Mouse (Mus musculus): ENCODE data around the gene Gnpnat1. TPM values are rescaled to one million over a fixed set of nuclear protein-coding genes. Genes with fewer than 3 reads are reported as not detected.
A peak's percentile ranks its signal among the peaks of the same experiment; 100 is the strongest.

Gene Gnpnat1
- polyA plus RNA-seq, 1 experiment = 1.9 TPM

GRCm38 (mm10) chr14:45432003-45432402, 27.3 kb upstream of the Gnpnat1 start:
- TF ChIP-seq CTCF (IDR thresholded peaks at IDR 0.05; ENCODE audit: extremely low read depth, insufficient read depth, insufficient read length, insufficient replicate concordance) (peak; percentile 15; the same call in 1 of the 2 replicates), POLR2A (IDR thresholded peaks at IDR 0.05; ENCODE audit: low read depth, low read length) (no peak)
- Histone ChIP-seq H3K27me3 (ENCODE audit: control insufficient read depth, insufficient read depth, low read length) (no peaks in the 10 kb centered on the region), H3K4me3 (ENCODE audit: extremely low read depth, insufficient read depth, insufficient read length) (no peak overlapping the region), H3K36me3 (ENCODE audit: control insufficient read depth, insufficient read depth, low read length) (no peaks in the 10 kb centered on the region), H3K4me1 (ENCODE audit: control insufficient read depth, insufficient read depth, insufficient read length) (no peaks in the 10 kb centered on the region), H3K27ac (ENCODE audit: insufficient read depth, low read length) (no peak overlapping the region)
- 71% methylated on average over 4 of the region's 4 CpGs for WGBS
- no peak for DNase-seq (ENCODE audit: low read depth in 1 of 2, low spot score in 2 of 2)

- TF ChIP-seq POLR2A (IDR thresholded peaks at IDR 0.05; ENCODE audit: low read depth, low read length) (no peak), CTCF (IDR thresholded peaks at IDR 0.05; ENCODE audit: extremely low read depth, insufficient read depth, insufficient read length, insufficient replicate concordance) (no peak)
- H3K4me3 ChIP-seq (ENCODE audit: extremely low read depth, insufficient read depth, insufficient read length) = no peak overlapping the region
- H3K36me3 ChIP-seq (ENCODE audit: control insufficient read depth, insufficient read depth, low read length) = no peaks in the 10 kb centered on the region
- H3K27me3 ChIP-seq (ENCODE audit: control insufficient read depth, insufficient read depth, low read length) = no peaks in the 10 kb centered on the region
- H3K4me1 ChIP-seq (ENCODE audit: control insufficient read depth, insufficient read depth, insufficient read length) = no peaks in the 10 kb centered on the region
- WGBS = 90% methylated on average over 13 of the region's 13 CpGs
- H3K27ac ChIP-seq (ENCODE audit: insufficient read depth, low read length) = no peak overlapping the region
- no peak for DNase-seq (ENCODE audit: low read depth in 1 of 2, low spot score in 2 of 2)
Observed at GRCm38 (mm10) chr14:45430066-45430842, 25.5 kb upstream of the Gnpnat1 start.

GRCm38 (mm10) chr14:45423220-45423619, 18.5 kb upstream of the Gnpnat1 start:
- H3K4me1 ChIP-seq (ENCODE audit: control insufficient read depth, insufficient read depth, insufficient read length) = no peaks in the 10 kb centered on the region
- no peak for TF ChIP-seq POLR2A (IDR thresholded peaks at IDR 0.05; ENCODE audit: low read depth, low read length)
- TF ChIP-seq CTCF (IDR thresholded peaks at IDR 0.05; ENCODE audit: extremely low read depth, insufficient read depth, insufficient read length, insufficient replicate concordance) = no peak
- no peaks in the 10 kb centered on the region for H3K27me3 ChIP-seq (ENCODE audit: control insufficient read depth, insufficient read depth, low read length)
- DNase-seq (ENCODE audit: low read depth in 1 of 2, low spot score in 2 of 2) = peak in 1 of 2 experiments; percentile 15
- no peak overlapping the region for H3K4me3 ChIP-seq (ENCODE audit: extremely low read depth, insufficient read depth, insufficient read length)
- no peak overlapping the region for H3K27ac ChIP-seq (ENCODE audit: insufficient read depth, low read length)
- 9% methylated on average over 5 of the region's 5 CpGs for WGBS
- no peaks in the 10 kb centered on the region for H3K36me3 ChIP-seq (ENCODE audit: control insufficient read depth, insufficient read depth, low read length)

- DNase-seq (ENCODE audit: low read depth in 1 of 2, low spot score in 2 of 2) = no peak
- Histone ChIP-seq H3K27me3 (ENCODE audit: control insufficient read depth, insufficient read depth, low read length) (no peaks in the 10 kb centered on the region), H3K27ac (ENCODE audit: insufficient read depth, low read length) (no peak overlapping the region), H3K4me3 (ENCODE audit: extremely low read depth, insufficient read depth, insufficient read length) (no peak overlapping the region), H3K36me3 (ENCODE audit: control insufficient read depth, insufficient read depth, low read length) (no peaks in the 10 kb centered on the region), H3K4me1 (ENCODE audit: control insufficient read depth, insufficient read depth, insufficient read length) (no peaks in the 10 kb centered on the region)
- no peak for TF ChIP-seq POLR2A (IDR thresholded peaks at IDR 0.05; ENCODE audit: low read depth, low read length)
- TF ChIP-seq CTCF (IDR thresholded peaks at IDR 0.05; ENCODE audit: extremely low read depth, insufficient read depth, insufficient read length, insufficient replicate concordance) = no peak
- WGBS = 57% methylated on average over 4 of the region's 4 CpGs
Observed at GRCm38 (mm10) chr14:45422371-45422770, 17.7 kb upstream of the Gnpnat1 start.

- 81% methylated on average over 4 of the region's 4 CpGs for WGBS
- no peaks in the 10 kb centered on the region for H3K4me1 ChIP-seq (ENCODE audit: control insufficient read depth, insufficient read depth, insufficient read length)
- H3K27ac ChIP-seq (ENCODE audit: insufficient read depth, low read length) = no peak overlapping the region
- DNase-seq (ENCODE audit: low read depth in 1 of 2, low spot score in 2 of 2) = no peak
- no peaks in the 10 kb centered on the region for H3K36me3 ChIP-seq (ENCODE audit: control insufficient read depth, insufficient read depth, low read length)
- no peak overlapping the region for H3K4me3 ChIP-seq (ENCODE audit: extremely low read depth, insufficient read depth, insufficient read length)
- TF ChIP-seq POLR2A (IDR thresholded peaks at IDR 0.05; ENCODE audit: low read depth, low read length) (no peak), CTCF (IDR thresholded peaks at IDR 0.05; ENCODE audit: extremely low read depth, insufficient read depth, insufficient read length, insufficient replicate concordance) (no peak)
- no peaks in the 10 kb centered on the region for H3K27me3 ChIP-seq (ENCODE audit: control insufficient read depth, insufficient read depth, low read length)
Observed at GRCm38 (mm10) chr14:45419323-45419722, 14.6 kb upstream of the Gnpnat1 start.

GRCm38 (mm10) chr14:45418553-45418952, 13.8 kb upstream of the Gnpnat1 start:
- Histone ChIP-seq H3K4me3 (ENCODE audit: extremely low read depth, insufficient read depth, insufficient read length) (no peak overlapping the region), H3K27ac (ENCODE audit: insufficient read depth, low read length) (no peak overlapping the region), H3K4me1 (ENCODE audit: control insufficient read depth, insufficient read depth, insufficient read length) (no peaks in the 10 kb centered on the region), H3K27me3 (ENCODE audit: control insufficient read depth, insufficient read depth, low read length) (no peaks in the 10 kb centered on the region), H3K36me3 (ENCODE audit: control insufficient read depth, insufficient read depth, low read length) (no peaks in the 10 kb centered on the region)
- DNase-seq (ENCODE audit: low read depth in 1 of 2, low spot score in 2 of 2) = no peak
- TF ChIP-seq CTCF (IDR thresholded peaks at IDR 0.05; ENCODE audit: extremely low read depth, insufficient read depth, insufficient read length, insufficient replicate concordance) (no peak), POLR2A (IDR thresholded peaks at IDR 0.05; ENCODE audit: low read depth, low read length) (no peak)
- WGBS = 86% methylated on average over 3 of the region's 3 CpGs

GRCm38 (mm10) chr14:45416265-45416664, 11.6 kb upstream of the Gnpnat1 start:
- Histone ChIP-seq H3K27ac (ENCODE audit: insufficient read depth, low read length) (no peak overlapping the region), H3K4me1 (ENCODE audit: control insufficient read depth, insufficient read depth, insufficient read length) (no peaks in the 10 kb centered on the region), H3K27me3 (ENCODE audit: control insufficient read depth, insufficient read depth, low read length) (no peaks in the 10 kb centered on the region), H3K36me3 (ENCODE audit: control insufficient read depth, insufficient read depth, low read length) (no peaks in the 10 kb centered on the region), H3K4me3 (ENCODE audit: extremely low read depth, insufficient read depth, insufficient read length) (no peak overlapping the region)
- DNase-seq (ENCODE audit: low read depth in 1 of 2, low spot score in 2 of 2) = no peak
- TF ChIP-seq POLR2A (IDR thresholded peaks at IDR 0.05; ENCODE audit: low read depth, low read length) (no peak), CTCF (IDR thresholded peaks at IDR 0.05; ENCODE audit: extremely low read depth, insufficient read depth, insufficient read length, insufficient replicate concordance) (no peak)
- 88% methylated on average over 4 of the region's 4 CpGs for WGBS
